Mouse (Mus musculus) heart, embryonic 16.5 days (tissue): ENCODE results near the gene Olfr1058. TPM values are rescaled to one million over a fixed set of nuclear protein-coding genes. Genes with fewer than 3 reads are reported as not detected.

Experiments used
- ATAC-seq: fragments of 200-750 bp; cut with Nextera tagmentation; replicated peaks from 2 replicates; pipeline ENCODE4 v1.8.0; 2017; ENCODE audit warnings: moderate number of reproducible peaks; ENCODE audit not compliant: insufficient read depth, low FRiP score; ENCODE audit errors: extremely low read depth
- H3K27ac ChIP-seq: fragments of 300-500 bp; sonication (generic); 2 replicates; pipeline ENCODE4 v1.5.1; 2014; ENCODE audit warnings: mild to moderate bottlenecking, low read length, control low read depth, moderate library complexity
- H3K27me3 ChIP-seq: fragments of 300-500 bp; sonication (generic); 2 replicates; pipeline ENCODE4 v1.6.1; 2014; ENCODE audit warnings: low read length, mixed read lengths; ENCODE audit not compliant: control insufficient read depth, insufficient read depth
- H3K36me3 ChIP-seq: fragments of 300-500 bp; sonication (generic); 2 replicates; pipeline ENCODE4 v1.6.1; 2014; ENCODE audit not compliant: control insufficient read depth, insufficient read depth
- H3K4me1 ChIP-seq: fragments of 300-500 bp; sonication (generic); 2 replicates; pipeline ENCODE4 v1.6.1; 2014; ENCODE audit warnings: low read length, mixed read lengths; ENCODE audit not compliant: control insufficient read depth, insufficient read depth
- H3K4me2 ChIP-seq: fragments of 300-500 bp; sonication (generic); 2 replicates; pipeline ENCODE4 v1.6.1; 2014; ENCODE audit warnings: low read depth, mild to moderate bottlenecking, control low read depth, low read length
- H3K4me3 ChIP-seq: fragments of 300-500 bp; sonication (generic); 2 replicates; pipeline ENCODE4 v1.5.1; 2014; ENCODE audit warnings: mild to moderate bottlenecking, control low read depth, low read length
- H3K9ac ChIP-seq: fragments of 300-500 bp; sonication (generic); 2 replicates; pipeline ENCODE4 v1.6.1; 2014; ENCODE audit warnings: low read length, control low read depth
- H3K9me3 ChIP-seq: fragments of 300-500 bp; sonication (generic); replicated peaks from 2 replicates; pipeline ENCODE4 v1.6.1; 2016; ENCODE audit warnings: low read length; ENCODE audit not compliant: control insufficient read depth
- WGBS: fragments of 180-500 bp; shearing (Covaris S2); extraction: QIAGEN DNeasy Blood & Tissue Kit; methylation state at CpG from one replicate; pipeline ENCODE4 v1.1.7; 2014; 5-methylcytosine and 5-hydroxymethylcytosine counted together
- polyA plus RNA-seq: library from polyadenylated mRNA; unstranded; fragments of >200 nt; fragmentation: Nextera tagmentation; extraction: Ambion mirVana; gene quantifications from 2 replicates; pipeline ENCODE4 v1.2.1, GENCODE M21; 2015

Gene Olfr1058
- polyA plus RNA-seq, 1 experiment from 2014 or later: not detected

GRCm38 (mm10) chr2:86350184-86350583 is 38.2 kb downstream of the Olfr1058 start, which contains the start of gene Olfr1055:
TSS of gene Olfr1055 (minus strand) at chr2:86350284.
- no peaks in the 10 kb centered on the region for H3K27me3 ChIP-seq
- no peak within 1 kb of the TSS for H3K9ac ChIP-seq
- no peaks in the 10 kb centered on the region for H3K36me3 ChIP-seq
- WGBS: 86% methylated on average over 5 of the region's 5 CpGs
- ATAC-seq: no peak
- H3K4me3 ChIP-seq: no peak within 1 kb of the TSS
- no peaks in the 10 kb centered on the region for H3K4me1 ChIP-seq
- no peak within 1 kb of the TSS for H3K27ac ChIP-seq
- no peaks in the 10 kb centered on the region for H3K9me3 ChIP-seq
- no peak within 1 kb of the TSS for H3K4me2 ChIP-seq

GRCm38 (mm10) chr2:86335333-86335732 is 53.0 kb downstream of the Olfr1058 start, which contains the start of gene Olfr1054:
TSS of gene Olfr1054 (minus strand) at chr2:86335433.
- WGBS: 85% methylated on average over 3 of the region's 3 CpGs
- Histone ChIP-seq H3K27ac (no peak within 1 kb of the TSS), H3K4me1 (no peaks in the 10 kb centered on the region), H3K36me3 (no peaks in the 10 kb centered on the region), H3K4me2 (no peak within 1 kb of the TSS), H3K9ac (no peak within 1 kb of the TSS), H3K4me3 (no peak within 1 kb of the TSS), H3K9me3 (no peaks in the 10 kb centered on the region), H3K27me3 (no peaks in the 10 kb centered on the region)
- no peak for ATAC-seq

Other genes with a start within 250 kb of the Olfr1058 start
- not detected in 2 replicates for gene Olfr1040, start 241.8 kb downstream of the Olfr1058 start, polyA plus RNA-seq
- not detected in 2 replicates for gene Olfr1042, start 226.7 kb downstream of the Olfr1058 start, polyA plus RNA-seq
- gene Olfr1043, start 221.0 kb downstream of the Olfr1058 start, polyA plus RNA-seq: not detected in 2 replicates
- not detected in 2 replicates for gene Olfr1044, start 210.7 kb downstream of the Olfr1058 start, polyA plus RNA-seq
- not detected in 2 replicates for gene Olfr52, start 202.9 kb downstream of the Olfr1058 start, polyA plus RNA-seq
- not detected in 2 replicates for gene Olfr1045, start 185.6 kb downstream of the Olfr1058 start, polyA plus RNA-seq
- not detected in 2 replicates for gene Olfr1046, start 169.2 kb downstream of the Olfr1058 start, polyA plus RNA-seq
- not detected in 2 replicates for gene Olfr1047, start 157.2 kb downstream of the Olfr1058 start, polyA plus RNA-seq
- not detected in 2 replicates for gene Olfr1048, start 148.3 kb downstream of the Olfr1058 start, polyA plus RNA-seq
- gene Olfr1049, start 130.2 kb downstream of the Olfr1058 start, polyA plus RNA-seq: not detected in 2 replicates
- not detected in 2 replicates for gene Olfr1051, start 109.5 kb downstream of the Olfr1058 start, polyA plus RNA-seq
- gene Olfr1052, start 96.1 kb downstream of the Olfr1058 start, polyA plus RNA-seq: not detected in 2 replicates
- not detected in 2 replicates for gene Olfr1053, start 73.3 kb downstream of the Olfr1058 start, polyA plus RNA-seq
- not detected in 2 replicates for gene Olfr1054, start 53.1 kb downstream of the Olfr1058 start, polyA plus RNA-seq
- not detected in 2 replicates for gene Olfr1055, start 38.3 kb downstream of the Olfr1058 start, polyA plus RNA-seq
- gene Olfr1056, start 26.1 kb downstream of the Olfr1058 start, polyA plus RNA-seq: not detected in 2 replicates
- not detected in 2 replicates for gene Olfr1057, start 10.2 kb downstream of the Olfr1058 start, polyA plus RNA-seq
- gene Olfr1061, start 25.5 kb upstream of the Olfr1058 start, polyA plus RNA-seq: not detected in 2 replicates
- not detected in 2 replicates for gene Olfr1062, start 38.2 kb upstream of the Olfr1058 start, polyA plus RNA-seq
- gene Olfr1065, start 62.0 kb upstream of the Olfr1058 start, polyA plus RNA-seq: not detected in 2 replicates
- not detected in 2 replicates for gene Olfr1066, start 67.7 kb upstream of the Olfr1058 start, polyA plus RNA-seq
- gene Olfr228, start 98.8 kb upstream of the Olfr1058 start, polyA plus RNA-seq: not detected in 2 replicates
- gene Olfr1076, start 119.9 kb upstream of the Olfr1058 start, polyA plus RNA-seq: not detected in 2 replicates
- gene Olfr1079, start 153.9 kb upstream of the Olfr1058 start, polyA plus RNA-seq: not detected in 2 replicates
- not detected in 2 replicates for gene Olfr1080, start 169.7 kb upstream of the Olfr1058 start, polyA plus RNA-seq
- not detected in 2 replicates for gene Olfr1082, start 210.4 kb upstream of the Olfr1058 start, polyA plus RNA-seq